Mouse (Mus musculus) kidney, adult 2 months (tissue): ENCODE data around the gene Trim2.

ENCODE experiments used
- CTCF ChIP-seq: fragments of 200-500 bp; conservative IDR thresholded peaks from 2 replicates; pipeline ENCODE4 v1.5.1; 2011; ENCODE audit warnings: low read depth, mild to moderate bottlenecking, control low read depth, low read length, moderate library complexity, mixed read lengths; ENCODE audit not compliant: insufficient read depth, insufficient read length
- POLR2A ChIP-seq: fragments of 200-500 bp; IDR thresholded peaks from one replicate; pipeline ENCODE4 v1.6.1; 2011; ENCODE audit warnings: low read depth, low read length, control low read depth

GRCm38 (mm10) chr3:84149831-84150230, 156.8 kb downstream of the Trim2 start:
- TF ChIP-seq POLR2A (no peak), CTCF (no peak)
